Mouse (Mus musculus): ENCODE data around the gene Olfr1101. TPM values are rescaled to one million over a fixed set of nuclear protein-coding genes. Genes with fewer than 3 reads are reported as not detected.

Gene Olfr1101
- total and polyA plus RNA-seq, 3 experiments, result not detected

DNA sequence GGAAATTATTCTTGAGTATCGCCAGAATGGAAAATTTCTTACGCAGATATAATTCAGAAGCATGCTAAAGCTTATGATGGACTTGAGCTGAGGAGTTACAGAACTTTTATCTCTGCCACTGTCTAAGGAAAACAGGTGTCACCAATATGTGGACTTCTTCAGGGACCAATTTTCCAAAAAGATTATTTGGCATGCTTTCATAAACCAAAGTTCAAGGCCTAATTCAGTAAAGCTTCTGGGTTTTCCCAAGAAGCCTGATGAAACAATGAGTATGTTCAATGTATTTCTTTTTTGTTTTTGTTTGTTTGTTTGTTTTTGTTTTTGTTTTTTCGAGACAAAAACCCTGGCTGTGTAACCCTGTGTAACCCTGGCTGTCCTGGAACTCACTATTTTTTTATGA lies 11.2 kb downstream of the Olfr1101 start, which contains the start of gene Olfr1100:
TSS of gene Olfr1100 (minus strand) at position 101 of the 400 bp plus-strand sequence.
- Histone ChIP-seq H3K4me2 (ENCODE audit: insufficient read depth, low read depth, poor library complexity, severe bottlenecking) (no peak within 1 kb of the TSS), H3K79me2 (replicated peaks; ENCODE audit: control insufficient read depth, extremely low read depth, insufficient read depth, poor library complexity, severe bottlenecking) (no peaks in the 10 kb centered on the region), H3K9me3 (replicated peaks; ENCODE audit: low read length) (peaks cover 5% of the 10 kb centered on the region), H3K27me3 (replicated peaks) (no peaks in the 10 kb centered on the region), H3K36me3 (replicated peaks in 1 of 2; ENCODE audit: control insufficient read depth in 1 of 2, insufficient read depth in 1 of 2, low read length in 1 of 2) (no peaks in the 10 kb centered on the region), H3K9ac (ENCODE audit: insufficient read depth, low read depth) (no peak within 1 kb of the TSS), H3K27ac (ENCODE audit: insufficient read depth, low read depth) (no peak within 1 kb of the TSS), H3K4me3 (replicated peaks in 1 of 3; ENCODE audit: low read depth in 2 of 3, low read length in 2 of 3, poor library complexity in 1 of 3) (no peak within 1 kb of the TSS), H3K4me1 (ENCODE audit: control insufficient read depth in 1 of 2, insufficient read depth in 2 of 2) (no peaks in the 10 kb centered on the region)
- TF ChIP-seq USF2 (conservative IDR thresholded peaks at IDR 0.05; ENCODE audit: low read depth, low read length) (no peak), RCOR1 (conservative IDR thresholded peaks at IDR 0.05; ENCODE audit: low read depth, low read length) (no peak), KAT2A (IDR thresholded peaks at IDR 0.05; ENCODE audit: insufficient replicate concordance, low read length) (no peak), TCF12 (IDR thresholded peaks at IDR 0.05; ENCODE audit: low read depth, low read length) (no peak), CTCF (conservative IDR thresholded peaks at IDR 0.05 in 1 of 2, IDR thresholded peaks at IDR 0.05 in 1 of 2; ENCODE audit: low read depth in 2 of 2, low read length in 2 of 2) (no peak), JUND (conservative IDR thresholded peaks at IDR 0.05; ENCODE audit: low read depth, low read length) (no peak), ELF1 (IDR thresholded peaks at IDR 0.05; ENCODE audit: low read depth, low read length) (no peak)
- dilution Hi-C loops (cut with MboI; ENCODE audit: extremely low pct_ligation_motif_present, extremely low pct_unique_long_range_greater_than_20kb, low sequenced_read_pairs) (no loop called here), in situ Hi-C loops (cut with MboI; ENCODE audit: low pct_ligation_motif_present, low pct_unique_long_range_greater_than_20kb, low sequenced_read_pairs) (no loop called here)
- no peak for DNase-seq (ENCODE audit: extremely low read depth)

DNA sequence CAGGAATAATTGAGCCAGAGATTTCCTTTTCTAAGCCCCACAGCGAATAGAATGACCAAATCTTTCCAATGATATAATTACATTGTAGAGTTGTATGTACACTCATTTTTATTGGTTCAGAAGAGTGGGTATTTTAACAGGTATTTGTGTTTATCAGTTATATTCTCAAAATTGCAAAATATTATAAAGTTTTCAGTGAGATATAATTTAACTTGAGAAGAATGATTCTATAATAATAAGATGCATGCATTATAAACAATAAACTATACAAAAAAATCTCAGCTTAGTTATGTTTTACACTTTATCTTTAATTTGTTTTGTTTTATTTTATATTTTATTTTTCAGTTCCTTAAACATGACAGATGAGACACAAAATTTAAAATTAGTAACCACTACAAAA lies 30.4 kb downstream of the Olfr1101 start, which contains the start of gene Olfr1099:
TSS of gene Olfr1099 (minus strand) at position 101 of the 400 bp plus-strand sequence.
- in situ Hi-C loops (cut with MboI; ENCODE audit: low pct_ligation_motif_present, low pct_unique_long_range_greater_than_20kb, low sequenced_read_pairs), result no loop called here
- TF ChIP-seq MAZ (IDR thresholded peaks at IDR 0.05; ENCODE audit: low read depth, low read length), result no peak
- TF ChIP-seq ELF1 (IDR thresholded peaks at IDR 0.05; ENCODE audit: low read depth, low read length), result no peak
- no peak for TF ChIP-seq CHD2 (IDR thresholded peaks at IDR 0.05; ENCODE audit: low read length)
- TF ChIP-seq ZNF384 (IDR thresholded peaks at IDR 0.05; ENCODE audit: low read depth, low read length), result no peak
- no peak for TF ChIP-seq NELFE (IDR thresholded peaks at IDR 0.05; ENCODE audit: low read depth, low read length)
- no peak for TF ChIP-seq JUN (IDR thresholded peaks at IDR 0.05; ENCODE audit: insufficient read depth, low read depth, low read length)
- TF ChIP-seq TCF12 (IDR thresholded peaks at IDR 0.05; ENCODE audit: low read depth, low read length), result no peak
- no peak for TF ChIP-seq NRF1 (IDR thresholded peaks at IDR 0.05; ENCODE audit: low read depth, low read length)
- no peak for TF ChIP-seq ZMIZ1 (IDR thresholded peaks at IDR 0.05; ENCODE audit: low read depth, low read length)
- TF ChIP-seq MAFK (IDR thresholded peaks at IDR 0.05; ENCODE audit: insufficient replicate concordance, low read length), result no peak
- TF ChIP-seq CHD1 (IDR thresholded peaks at IDR 0.05; ENCODE audit: low read depth, low read length), result no peak
- no peak for TF ChIP-seq E2F4 (IDR thresholded peaks at IDR 0.05; ENCODE audit: insufficient replicate concordance, low read depth, low read length)
- no peak for TF ChIP-seq ZC3H11A (IDR thresholded peaks at IDR 0.05; ENCODE audit: low read depth, low read length)
- TF ChIP-seq USF2 (conservative IDR thresholded peaks at IDR 0.05; ENCODE audit: low read depth, low read length), result no peak
- no peak for TF ChIP-seq TBP (conservative IDR thresholded peaks at IDR 0.05; ENCODE audit: low read depth, low read length)
- no peak for TF ChIP-seq ETS1 (conservative IDR thresholded peaks at IDR 0.05; ENCODE audit: low read depth, low read length)
- TF ChIP-seq EP300 (IDR thresholded peaks at IDR 0.05; ENCODE audit: low read length), result no peak
- TF ChIP-seq JUND (conservative IDR thresholded peaks at IDR 0.05; ENCODE audit: low read depth, low read length), result no peak
- no peaks in the 10 kb centered on the region for H3K79me2 ChIP-seq (replicated peaks; ENCODE audit: control insufficient read depth, extremely low read depth, insufficient read depth, poor library complexity, severe bottlenecking)
- no peak within 1 kb of the TSS for H3K4me3 ChIP-seq (replicated peaks in 1 of 3; ENCODE audit: low read depth in 2 of 3, low read length in 2 of 3, poor library complexity in 1 of 3)
- no peaks in the 10 kb centered on the region for H3K4me1 ChIP-seq (ENCODE audit: control insufficient read depth in 1 of 2, insufficient read depth in 2 of 2)
- no peak within 1 kb of the TSS for H3K27ac ChIP-seq (ENCODE audit: insufficient read depth, low read depth)
- H3K9me3 ChIP-seq (replicated peaks; ENCODE audit: low read length), result peaks cover 9% of the 10 kb centered on the region
- H3K27me3 ChIP-seq (replicated peaks), result no peaks in the 10 kb centered on the region
- H3K4me2 ChIP-seq (ENCODE audit: insufficient read depth, low read depth, poor library complexity, severe bottlenecking), result no peak within 1 kb of the TSS
- H3K9ac ChIP-seq (ENCODE audit: insufficient read depth, low read depth), result no peak within 1 kb of the TSS
- no peaks in the 10 kb centered on the region for H3K36me3 ChIP-seq (replicated peaks in 1 of 2; ENCODE audit: control insufficient read depth in 1 of 2, insufficient read depth in 1 of 2, low read length in 1 of 2)
- dilution Hi-C loops (cut with MboI; ENCODE audit: extremely low pct_ligation_motif_present, extremely low pct_unique_long_range_greater_than_20kb, low sequenced_read_pairs), result no loop called here
- DNase-seq (ENCODE audit: extremely low read depth), result no peak

Other genes with a start within 250 kb of the Olfr1101 start
Only the 20 nearest of the 21 such genes appear.
- not detected in 2 replicates for gene Olfr1093, start 208.7 kb downstream of the Olfr1101 start, total RNA-seq (2012; rRNA removed)
- not detected in 2 replicates for gene Olfr1093, start 208.7 kb downstream of the Olfr1101 start, total RNA-seq (2014; rRNA removed)
- not detected in 2 replicates for gene Olfr1093, start 208.7 kb downstream of the Olfr1101 start, polyA plus RNA-seq (2012; ENCODE audit: insufficient read length, low read depth)
- not detected in 2 replicates for gene Olfr141, start 181.2 kb downstream of the Olfr1101 start, total RNA-seq (2012; rRNA removed)
- gene Olfr141, start 181.2 kb downstream of the Olfr1101 start, total RNA-seq (2014; rRNA removed), result not detected in 2 replicates
- not detected in 2 replicates for gene Olfr141, start 181.2 kb downstream of the Olfr1101 start, polyA plus RNA-seq (2012; ENCODE audit: insufficient read length, low read depth)
- gene Olfr1094, start 166.6 kb downstream of the Olfr1101 start, total RNA-seq (2012; rRNA removed), result not detected in 2 replicates
- not detected in 2 replicates for gene Olfr1094, start 166.6 kb downstream of the Olfr1101 start, total RNA-seq (2014; rRNA removed)
- gene Olfr1094, start 166.6 kb downstream of the Olfr1101 start, polyA plus RNA-seq (2012; ENCODE audit: insufficient read length, low read depth), result not detected in 2 replicates
- not detected in 2 replicates for gene Olfr1095, start 139.5 kb downstream of the Olfr1101 start, total RNA-seq (2012; rRNA removed)
- gene Olfr1095, start 139.5 kb downstream of the Olfr1101 start, total RNA-seq (2014; rRNA removed), result not detected in 2 replicates
- not detected in 2 replicates for gene Olfr1095, start 139.5 kb downstream of the Olfr1101 start, polyA plus RNA-seq (2012; ENCODE audit: insufficient read length, low read depth)
- gene Gm13723, start 116.4 kb downstream of the Olfr1101 start, total RNA-seq (2012; rRNA removed), result not detected in 2 replicates
- not detected in 2 replicates for gene Gm13723, start 116.4 kb downstream of the Olfr1101 start, total RNA-seq (2014; rRNA removed)
- gene Gm13723, start 116.4 kb downstream of the Olfr1101 start, polyA plus RNA-seq (2012; ENCODE audit: insufficient read length, low read depth), result not detected in 2 replicates
- not detected in 2 replicates for gene Olfr1097, start 99.0 kb downstream of the Olfr1101 start, total RNA-seq (2012; rRNA removed)
- gene Olfr1097, start 99.0 kb downstream of the Olfr1101 start, total RNA-seq (2014; rRNA removed), result not detected in 2 replicates
- gene Olfr1097, start 99.0 kb downstream of the Olfr1101 start, polyA plus RNA-seq (2012; ENCODE audit: insufficient read length, low read depth), result not detected in 2 replicates
- not detected in 2 replicates for gene Olfr1098, start 66.7 kb downstream of the Olfr1101 start, total RNA-seq (2012; rRNA removed)
- gene Olfr1098, start 66.7 kb downstream of the Olfr1101 start, total RNA-seq (2014; rRNA removed), result not detected in 2 replicates
- gene Olfr1098, start 66.7 kb downstream of the Olfr1101 start, polyA plus RNA-seq (2012; ENCODE audit: insufficient read length, low read depth), result not detected in 2 replicates
- not detected in 2 replicates for gene Olfr1099, start 30.5 kb downstream of the Olfr1101 start, total RNA-seq (2012; rRNA removed)
- not detected in 2 replicates for gene Olfr1099, start 30.5 kb downstream of the Olfr1101 start, total RNA-seq (2014; rRNA removed)
- not detected in 2 replicates for gene Olfr1099, start 30.5 kb downstream of the Olfr1101 start, polyA plus RNA-seq (2012; ENCODE audit: insufficient read length, low read depth)
- not detected in 2 replicates for gene Olfr1100, start 11.3 kb downstream of the Olfr1101 start, total RNA-seq (2012; rRNA removed)
- gene Olfr1100, start 11.3 kb downstream of the Olfr1101 start, total RNA-seq (2014; rRNA removed), result not detected in 2 replicates
- not detected in 2 replicates for gene Olfr1100, start 11.3 kb downstream of the Olfr1101 start, polyA plus RNA-seq (2012; ENCODE audit: insufficient read length, low read depth)
- not detected in 2 replicates for gene Olfr1102, start 7.2 kb upstream of the Olfr1101 start, total RNA-seq (2012; rRNA removed)
- not detected in 2 replicates for gene Olfr1102, start 7.2 kb upstream of the Olfr1101 start, total RNA-seq (2014; rRNA removed)
- gene Olfr1102, start 7.2 kb upstream of the Olfr1101 start, polyA plus RNA-seq (2012; ENCODE audit: insufficient read length, low read depth), result not detected in 2 replicates
- gene Olfr1104, start 35.9 kb upstream of the Olfr1101 start, total RNA-seq (2012; rRNA removed), result not detected in 2 replicates
- not detected in 2 replicates for gene Olfr1104, start 35.9 kb upstream of the Olfr1101 start, total RNA-seq (2014; rRNA removed)
- gene Olfr1104, start 35.9 kb upstream of the Olfr1101 start, polyA plus RNA-seq (2012; ENCODE audit: insufficient read length, low read depth), result not detected in 2 replicates
- gene Olfr1105, start 45.3 kb upstream of the Olfr1101 start, total RNA-seq (2012; rRNA removed), result not detected in 2 replicates
- not detected in 2 replicates for gene Olfr1105, start 45.3 kb upstream of the Olfr1101 start, total RNA-seq (2014; rRNA removed)
- gene Olfr1105, start 45.3 kb upstream of the Olfr1101 start, polyA plus RNA-seq (2012; ENCODE audit: insufficient read length, low read depth), result not detected in 2 replicates
- gene Olfr1106, start 61.1 kb upstream of the Olfr1101 start, total RNA-seq (2012; rRNA removed), result not detected in 2 replicates
- gene Olfr1106, start 61.1 kb upstream of the Olfr1101 start, total RNA-seq (2014; rRNA removed), result not detected in 2 replicates
- not detected in 2 replicates for gene Olfr1106, start 61.1 kb upstream of the Olfr1101 start, polyA plus RNA-seq (2012; ENCODE audit: insufficient read length, low read depth)
- gene Olfr1107, start 84.6 kb upstream of the Olfr1101 start, total RNA-seq (2012; rRNA removed), result not detected in 2 replicates
- not detected in 2 replicates for gene Olfr1107, start 84.6 kb upstream of the Olfr1101 start, total RNA-seq (2014; rRNA removed)
- gene Olfr1107, start 84.6 kb upstream of the Olfr1101 start, polyA plus RNA-seq (2012; ENCODE audit: insufficient read length, low read depth), result not detected in 2 replicates
- gene Olfr1109, start 104.8 kb upstream of the Olfr1101 start, total RNA-seq (2012; rRNA removed), result not detected in 2 replicates
- not detected in 2 replicates for gene Olfr1109, start 104.8 kb upstream of the Olfr1101 start, total RNA-seq (2014; rRNA removed)
- gene Olfr1109, start 104.8 kb upstream of the Olfr1101 start, polyA plus RNA-seq (2012; ENCODE audit: insufficient read length, low read depth), result not detected in 2 replicates
- not detected in 2 replicates for gene Olfr259, start 123.3 kb upstream of the Olfr1101 start, total RNA-seq (2012; rRNA removed)
- not detected in 2 replicates for gene Olfr259, start 123.3 kb upstream of the Olfr1101 start, total RNA-seq (2014; rRNA removed)
- not detected in 2 replicates for gene Olfr259, start 123.3 kb upstream of the Olfr1101 start, polyA plus RNA-seq (2012; ENCODE audit: insufficient read length, low read depth)
- gene Olfr1110, start 149.1 kb upstream of the Olfr1101 start, total RNA-seq (2012; rRNA removed), result not detected in 2 replicates
- gene Olfr1110, start 149.1 kb upstream of the Olfr1101 start, total RNA-seq (2014; rRNA removed), result not detected in 2 replicates
- gene Olfr1110, start 149.1 kb upstream of the Olfr1101 start, polyA plus RNA-seq (2012; ENCODE audit: insufficient read length, low read depth), result not detected in 2 replicates
- gene Olfr1111, start 161.4 kb upstream of the Olfr1101 start, total RNA-seq (2012; rRNA removed), result not detected in 2 replicates
- not detected in 2 replicates for gene Olfr1111, start 161.4 kb upstream of the Olfr1101 start, total RNA-seq (2014; rRNA removed)
- not detected in 2 replicates for gene Olfr1111, start 161.4 kb upstream of the Olfr1101 start, polyA plus RNA-seq (2012; ENCODE audit: insufficient read length, low read depth)
- not detected in 2 replicates for gene Olfr1112, start 196.6 kb upstream of the Olfr1101 start, total RNA-seq (2012; rRNA removed)
- not detected in 2 replicates for gene Olfr1112, start 196.6 kb upstream of the Olfr1101 start, total RNA-seq (2014; rRNA removed)
- gene Olfr1112, start 196.6 kb upstream of the Olfr1101 start, polyA plus RNA-seq (2012; ENCODE audit: insufficient read length, low read depth), result not detected in 2 replicates
- not detected in 2 replicates for gene Olfr1113, start 217.7 kb upstream of the Olfr1101 start, total RNA-seq (2012; rRNA removed)
- not detected in 2 replicates for gene Olfr1113, start 217.7 kb upstream of the Olfr1101 start, total RNA-seq (2014; rRNA removed)
- not detected in 2 replicates for gene Olfr1113, start 217.7 kb upstream of the Olfr1101 start, polyA plus RNA-seq (2012; ENCODE audit: insufficient read length, low read depth)